Mouse (Mus musculus): ENCODE measurements around the gene Ms4a4b.
"Not testable (repeated sequence)": the region's sequence is repeated elsewhere in the genome, so short reads cannot be mapped to it uniquely, and the experiment has no call there.

Gene Ms4a4b

DNA sequence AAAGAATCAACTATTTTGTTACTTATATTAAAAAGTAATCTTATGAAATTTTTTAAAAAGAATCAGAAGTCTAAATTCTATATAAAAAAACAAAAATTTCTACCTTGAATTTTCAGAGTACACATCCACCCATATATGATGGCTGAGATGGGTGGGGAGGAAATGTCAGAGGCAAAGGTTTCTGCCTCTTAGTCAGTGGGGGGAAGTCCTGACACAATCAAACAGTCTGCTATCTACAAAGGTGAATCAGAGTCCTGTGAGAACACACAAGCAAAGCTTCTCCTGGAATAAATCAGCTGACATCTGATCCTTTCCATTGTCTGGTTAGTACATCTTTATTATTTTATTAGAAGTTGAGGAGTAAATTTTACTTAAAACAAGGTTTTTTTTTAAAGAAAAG lies at the start of gene Ms4a4b:
Ms4a4b (plus strand) TSS at position 216 of the 400 bp plus-strand sequence.
- DNase-seq (ENCODE audit: extremely low spot score, low spot score) = no peak

DNA sequence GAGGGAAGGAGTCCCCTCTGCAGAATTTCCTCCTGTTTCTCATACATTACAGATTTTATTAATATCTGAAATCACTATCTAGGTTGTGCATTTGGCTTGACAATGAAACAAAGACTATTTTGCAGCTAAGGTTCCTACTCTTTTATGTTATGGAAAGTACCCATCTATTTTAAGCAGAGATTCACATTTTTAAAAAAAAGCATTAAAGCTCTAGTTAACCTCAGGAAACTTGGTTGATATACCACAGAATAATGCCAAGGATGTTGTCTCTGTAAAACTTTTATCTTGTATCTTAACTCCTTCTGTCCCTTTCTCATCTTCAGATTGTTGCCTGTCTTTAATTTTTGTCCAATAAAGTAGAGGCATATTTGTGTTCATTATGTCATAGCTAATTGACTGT lies 47.6 kb upstream of the Ms4a4b start:
- no peak for DNase-seq (ENCODE audit: extremely low spot score, low spot score)

GRCm38 (mm10) chr19:11404527-11404926 lies 38.8 kb upstream of the Ms4a4b start, which contains the start of gene Ms4a4c:
TSS of gene Ms4a4c (plus strand) at chr19:11404770.
- no peak for DNase-seq (ENCODE audit: extremely low spot score, low spot score)

- DNase-seq (ENCODE audit: extremely low spot score, low spot score) = no peak
Measured at GRCm38 (mm10) chr19:11407428-11407827, 35.9 kb upstream of the Ms4a4b start.

DNA sequence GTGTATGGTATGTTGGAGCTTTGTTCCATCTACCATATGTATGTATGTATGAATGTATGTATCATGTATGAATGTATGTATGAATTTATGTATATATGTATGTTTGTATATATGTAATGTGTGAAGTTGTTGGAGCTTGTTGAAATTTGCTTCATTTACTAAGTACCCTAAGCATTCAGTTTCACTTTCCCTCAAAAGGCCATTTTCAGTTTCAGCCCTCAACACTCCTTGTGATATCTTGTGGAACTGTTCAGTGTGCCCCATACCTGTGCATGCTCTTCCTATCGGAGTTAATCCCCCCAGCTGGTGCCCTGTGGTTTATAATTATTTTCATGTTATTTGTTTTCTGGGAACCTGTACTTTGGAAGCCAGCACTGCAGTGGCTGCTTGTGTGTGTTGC lies 34.8 kb upstream of the Ms4a4b start:
- DNase-seq (ENCODE audit: extremely low spot score, low spot score) = no peak

DNA sequence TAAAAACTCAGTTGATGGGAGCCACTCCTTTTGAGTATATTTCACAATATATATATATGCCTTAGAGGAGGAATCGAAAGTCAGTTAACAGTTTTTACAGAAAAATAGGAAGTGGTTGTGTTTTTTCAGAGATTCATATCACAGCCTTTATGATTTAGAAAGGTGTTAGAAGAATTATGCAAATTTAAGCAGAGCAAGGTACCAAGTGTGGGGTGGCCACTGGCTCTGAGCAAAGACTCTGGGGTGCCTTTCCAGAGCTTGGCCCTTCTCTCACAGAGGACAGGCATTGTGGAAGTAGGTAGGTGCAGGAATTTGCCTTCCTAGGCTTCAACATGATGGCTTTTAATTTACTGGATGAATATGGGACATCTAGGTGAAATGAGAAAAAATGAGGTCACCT lies 31.7 kb upstream of the Ms4a4b start:
- no peak for DNase-seq (ENCODE audit: extremely low spot score, low spot score)

GRCm38 (mm10) chr19:11414084-11414483 lies 29.3 kb upstream of the Ms4a4b start:
- no peak for DNase-seq (ENCODE audit: extremely low spot score, low spot score)

DNA sequence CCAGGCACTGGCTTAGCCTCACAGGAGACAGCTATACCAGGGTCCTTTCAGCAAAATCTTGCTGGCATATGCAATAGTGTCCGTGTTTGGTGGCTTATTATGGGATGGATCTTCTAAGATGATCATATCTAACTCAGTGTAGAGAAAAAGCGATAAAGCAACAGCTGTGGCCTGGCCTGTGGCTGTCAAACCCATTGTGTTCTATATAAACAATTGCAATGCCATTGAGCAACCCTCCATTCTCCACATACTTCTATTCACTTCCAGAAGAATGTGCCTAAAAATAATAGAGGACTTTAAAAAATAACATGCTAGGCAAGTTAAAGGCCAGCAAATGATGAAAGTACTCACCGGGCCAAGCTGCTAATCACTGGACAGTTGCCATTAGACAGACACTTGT lies 27.8 kb upstream of the Ms4a4b start:
- DNase-seq (ENCODE audit: extremely low spot score, low spot score) = no peak

GRCm38 (mm10) chr19:11418865-11419264 lies 24.5 kb upstream of the Ms4a4b start:
- DNase-seq (ENCODE audit: extremely low spot score, low spot score) = not testable (repeated sequence)

GRCm38 (mm10) chr19:11431209-11431608 lies 12.1 kb upstream of the Ms4a4b start:
- not testable (repeated sequence) for DNase-seq (ENCODE audit: extremely low spot score, low spot score)

DNA sequence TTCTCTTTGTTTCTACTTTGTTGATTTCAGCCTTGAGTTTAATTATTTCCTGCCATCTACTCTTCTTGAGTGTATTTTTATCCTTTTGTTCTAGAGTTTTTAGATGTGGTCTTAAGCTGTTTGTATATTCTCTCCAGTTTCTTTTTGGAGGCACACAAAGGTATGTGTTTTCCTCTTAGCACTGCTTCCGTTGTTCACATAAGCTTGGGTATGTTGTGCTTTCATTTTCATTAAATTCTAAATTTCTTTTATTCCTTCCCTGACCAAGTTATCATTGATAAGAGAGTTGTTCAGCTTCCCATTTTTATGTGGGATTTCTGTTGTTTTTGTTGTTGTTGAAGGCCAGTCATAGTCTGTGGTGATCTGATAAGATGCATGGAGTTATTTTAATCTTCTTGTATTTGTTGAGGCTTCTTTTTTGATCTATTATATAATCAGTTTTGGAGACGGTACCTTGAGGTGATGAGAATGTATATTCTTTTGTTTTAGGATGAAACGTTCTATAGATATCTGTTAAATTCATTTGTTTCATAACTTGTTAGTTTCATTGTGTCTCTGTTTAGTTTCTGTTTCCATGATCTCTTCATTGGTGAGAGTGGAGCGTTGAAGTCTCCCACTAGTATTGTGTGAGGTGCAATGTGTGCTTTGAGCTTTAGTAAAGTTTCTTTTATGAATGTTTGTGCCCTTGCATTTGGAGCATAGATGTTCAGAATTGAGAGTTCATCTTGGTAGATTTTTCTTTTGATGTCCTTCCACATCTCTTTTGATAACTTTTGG lies 8.1 kb upstream of the Ms4a4b start:
- no peak for DNase-seq (ENCODE audit: extremely low spot score, low spot score)

- no peak for DNase-seq (ENCODE audit: extremely low spot score, low spot score)
Measured at GRCm38 (mm10) chr19:11443964-11444363, 611 bp downstream of the Ms4a4b start.

DNA sequence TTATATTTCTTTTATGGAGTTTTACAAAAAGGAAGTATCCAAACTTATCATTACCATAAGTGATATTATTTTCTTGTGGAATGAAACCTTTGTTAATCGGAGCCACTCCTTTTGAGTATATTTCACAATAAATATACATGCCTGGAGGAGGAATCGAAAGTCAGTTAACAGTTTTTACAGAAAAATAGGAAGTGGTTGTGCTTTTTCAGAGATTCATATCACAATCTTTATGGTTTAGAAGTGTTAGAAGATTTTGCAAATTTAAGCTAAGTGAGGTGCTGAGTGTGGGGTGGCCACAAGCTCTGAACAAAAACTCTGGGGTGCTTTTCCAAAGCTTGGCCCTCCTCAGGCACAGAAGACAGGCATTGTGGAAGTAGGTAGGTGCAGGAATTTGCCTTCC lies 3.9 kb downstream of the Ms4a4b start:
- DNase-seq (ENCODE audit: extremely low spot score, low spot score) = no peak

DNA sequence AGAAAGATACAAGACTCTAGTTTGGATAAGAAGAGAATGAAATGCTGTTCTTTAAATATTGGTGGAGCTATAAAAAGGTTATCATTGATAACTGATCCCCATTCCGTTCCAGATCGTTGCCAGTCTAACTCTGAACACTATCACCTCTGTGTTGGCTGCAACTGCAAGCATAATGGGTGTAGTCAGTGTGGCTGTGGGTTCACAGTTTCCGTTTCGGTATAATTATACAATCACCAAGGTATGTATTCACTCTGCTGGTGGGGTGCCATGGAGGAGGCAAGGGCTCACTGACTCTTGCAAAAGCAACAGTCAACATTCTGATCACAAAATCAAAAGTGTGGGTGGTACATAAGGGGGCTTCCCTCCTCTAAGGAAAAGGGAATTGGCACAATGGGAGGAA lies 15.7 kb downstream of the Ms4a4b start:
- DNase-seq (ENCODE audit: extremely low spot score, low spot score) = not testable (repeated sequence)

DNA sequence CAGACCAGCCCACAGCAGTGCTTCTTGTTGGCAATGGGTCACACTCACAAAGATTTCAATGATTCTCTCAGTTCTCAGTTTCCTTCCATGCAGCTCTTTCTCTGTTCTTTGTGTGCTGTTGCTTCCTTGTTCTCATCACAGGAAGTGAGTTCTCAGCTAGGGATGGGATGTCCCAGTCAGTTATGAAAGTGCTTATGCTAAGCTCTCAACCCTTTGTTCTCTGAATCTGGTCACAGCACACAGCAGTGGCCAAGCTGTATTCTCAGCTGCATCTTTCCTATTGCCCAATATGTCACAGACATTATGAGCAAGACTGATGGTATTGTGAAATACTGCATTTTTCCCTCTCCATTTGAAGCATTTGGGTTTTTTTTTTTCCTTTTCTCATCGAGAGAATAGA lies 21.4 kb downstream of the Ms4a4b start:
- not testable (repeated sequence) for DNase-seq (ENCODE audit: extremely low spot score, low spot score)

GRCm38 (mm10) chr19:11466471-11466870 lies 23.1 kb downstream of the Ms4a4b start:
- no peak for DNase-seq (ENCODE audit: extremely low spot score, low spot score)

DNA sequence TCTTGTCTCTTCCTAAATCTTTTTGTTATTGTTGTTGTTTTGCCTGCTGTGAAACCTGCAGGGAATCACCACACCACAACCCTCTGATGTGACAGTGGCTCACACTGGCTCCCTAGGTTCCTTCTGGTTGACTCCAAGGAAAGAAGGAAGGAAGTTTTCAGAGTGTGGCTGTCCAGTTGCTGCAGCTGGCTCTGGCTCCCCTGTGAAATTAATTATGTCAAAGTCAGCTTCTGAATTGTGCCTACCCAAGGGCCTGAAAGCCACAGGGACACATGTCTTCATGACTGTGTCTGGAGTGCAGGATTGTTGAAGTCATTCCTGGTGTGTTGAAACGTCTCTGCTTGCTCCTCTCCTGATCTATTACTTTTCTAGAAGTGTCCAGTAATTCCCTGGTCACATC lies 25.0 kb downstream of the Ms4a4b start:
- DNase-seq (ENCODE audit: extremely low spot score, low spot score) = not testable (repeated sequence)

DNA sequence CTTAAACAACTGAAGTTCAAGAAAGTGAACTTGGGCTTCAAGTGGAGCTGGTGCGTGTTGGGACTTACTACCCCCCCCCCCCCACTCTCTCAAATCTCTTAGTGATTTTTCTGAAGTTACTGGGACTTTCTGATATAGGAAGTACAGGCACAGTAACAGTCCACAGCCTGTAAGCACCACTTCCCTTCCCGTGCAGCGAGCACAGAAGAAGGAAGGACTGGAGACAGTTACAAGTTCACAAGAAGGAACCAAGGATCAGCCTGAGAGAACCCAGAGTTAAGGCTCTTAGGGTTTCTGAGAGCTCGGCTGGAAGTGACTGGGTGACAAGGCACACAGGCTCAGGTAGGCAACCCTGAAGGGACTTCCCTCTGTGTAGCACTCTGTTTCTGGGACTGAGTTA lies 25.9 kb downstream of the Ms4a4b start, which contains the start of gene Ms4a6c:
Ms4a6c (plus strand) TSS at position 152 of the 400 bp plus-strand sequence.
- not testable (repeated sequence) for DNase-seq (ENCODE audit: extremely low spot score, low spot score)

DNA sequence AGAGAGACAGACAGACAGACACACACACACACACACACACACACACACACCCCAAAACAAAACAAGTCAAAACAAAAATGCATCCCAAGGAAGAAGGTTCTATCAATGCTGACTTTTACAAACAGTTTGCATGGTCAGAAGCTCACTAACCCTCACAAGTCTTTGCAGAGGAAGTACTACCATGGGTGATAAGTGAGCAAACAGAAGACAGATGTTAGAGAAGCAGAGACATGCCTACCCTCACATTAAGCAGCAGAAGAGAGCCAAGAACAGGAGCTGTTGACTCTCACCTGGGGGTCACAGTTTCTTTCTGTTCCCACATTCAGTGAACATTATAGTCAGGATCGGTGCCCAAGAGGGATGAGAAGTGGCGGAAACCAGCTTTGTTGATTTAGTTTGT lies 36.4 kb downstream of the Ms4a4b start:
- no peak for DNase-seq (ENCODE audit: extremely low spot score, low spot score)

GRCm38 (mm10) chr19:11482684-11483083 lies 39.3 kb downstream of the Ms4a4b start:
- DNase-seq (ENCODE audit: extremely low spot score, low spot score) = no peak

- DNase-seq (ENCODE audit: extremely low spot score, low spot score) = no peak
Measured at GRCm38 (mm10) chr19:11483941-11484340, 40.6 kb downstream of the Ms4a4b start.

DNA sequence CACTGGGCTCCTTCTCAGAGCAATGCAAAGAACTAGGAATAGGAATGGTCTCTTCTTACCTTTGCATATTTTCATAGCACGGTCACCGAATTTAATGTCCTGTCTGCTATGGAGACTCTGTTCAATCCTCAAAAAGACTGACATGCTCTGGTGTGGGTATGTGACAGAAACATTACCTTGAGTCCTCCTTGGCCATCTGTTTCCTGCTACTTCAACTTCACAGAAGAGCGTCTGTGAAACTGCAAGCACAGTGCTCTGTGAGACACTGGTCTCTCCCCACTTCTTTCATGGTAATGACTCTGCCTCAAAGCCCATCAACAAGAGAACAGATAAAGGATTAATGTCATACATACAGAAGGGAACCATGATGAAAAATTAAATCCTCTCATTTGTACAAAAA lies 41.0 kb downstream of the Ms4a4b start:
- no peak for DNase-seq (ENCODE audit: extremely low spot score, low spot score)

- DNase-seq (ENCODE audit: extremely low spot score, low spot score) = no peak
Measured at GRCm38 (mm10) chr19:11485266-11485665, 41.9 kb downstream of the Ms4a4b start.

Measured in neural tube, embryonic 10.5 days (tissue).